Mouse (Mus musculus): ENCODE results near the gene Dock9. TPM values are rescaled to one million over a fixed set of nuclear protein-coding genes. Genes with fewer than 3 reads are reported as not detected.

The Dock9 gene
- total RNA-seq, 2 experiments from 2014 or later, result 14.9 to 18.2 TPM

GRCm38 (mm10) chr14:121492328-121492727 lies 305.3 kb downstream of the Dock9 start:
- intact Hi-C loops (cut with DNase I), result no loop called here

More at GRCm38 (mm10) chr14:121492328-121492727, 305.3 kb downstream of the Dock9 start:
- no peak for DNase-seq

Other genes with a start within 250 kb of the Dock9 start
- 10 to 100 TPM; 25.3 to 27.3 TPM for gene Ubac2, start 80.8 kb upstream of the Dock9 start, total RNA-seq (2021)
- gene Gpr18, start 117.9 kb upstream of the Dock9 start, total RNA-seq (2021), result not detected
- gene Gpr183, start 167.4 kb upstream of the Dock9 start, total RNA-seq (2021), result under 1 TPM; 0.23 to 0.35 TPM
- not detected for gene Timm8a2, start 236.8 kb upstream of the Dock9 start, total RNA-seq (2021)

All from gastrocnemius, postnatal 36 days (tissue).